Mouse (Mus musculus) olfactory bulb, adult 2 months (tissue): ENCODE measurements around the gene Fbxw11.

Source experiments
- CTCF ChIP-seq: fragments of 200-500 bp; IDR thresholded peaks from 2 replicates; pipeline ENCODE4 v1.5.1; 2012; ENCODE audit warnings: low read depth, mild to moderate bottlenecking, low read length, moderate library complexity; ENCODE audit not compliant: insufficient read depth
- POLR2A ChIP-seq: fragments of 200-500 bp; IDR thresholded peaks from 2 replicates; pipeline ENCODE4 v1.6.1; 2012; ENCODE audit warnings: mild to moderate bottlenecking, low read depth, low read length, moderate library complexity; ENCODE audit not compliant: insufficient read depth

- no peak for TF ChIP-seq POLR2A
- peak; percentile 43; the same call in 1 of the 2 replicates for TF ChIP-seq CTCF
These were observed 16.8 kb upstream of the Fbxw11 start for GRCm38 (mm10) chr11:32625677-32626076.
